Mouse (Mus musculus) liver, postnatal 0 days (tissue): ENCODE data around the gene Celf2.

Experiments used
- CTCF ChIP-seq: sonication (generic); IDR thresholded peaks from 2 replicates; pipeline ENCODE4 v1.5.1; 2016; ENCODE audit warnings: antibody characterized with exemption, low read depth
- EP300 ChIP-seq: IDR thresholded peaks from 2 replicates; pipeline ENCODE4 v1.6.1; 2016; ENCODE audit warnings: antibody characterized with exemption, low read depth, mild to moderate bottlenecking

GRCm38 (mm10) chr2:6867297-6867696, 642.1 kb downstream of the Celf2 start:
- TF ChIP-seq CTCF (no peak), EP300 (no peak)
